Mouse (Mus musculus) liver, adult 2 months (tissue): Measurements from ENCODE around the gene Creb3l1. TPM values are rescaled to one million over a fixed set of nuclear protein-coding genes. Genes with fewer than 3 reads are reported as not detected.
A peak's percentile ranks its signal among the peaks of the same experiment; 100 is the strongest.

Experiments
- DNase-seq: peaks from one replicate; pipeline ENCODE4 v3.0.0-alpha.2; 2011; ENCODE audit warnings: low read depth, low spot score; ENCODE audit errors: extremely low read depth
- H3K27ac ChIP-seq: fragments of 200-500 bp; replicated peaks from 2 replicates; pipeline ENCODE4 v1.5.1; 2012; ENCODE audit warnings: low read depth, mild to moderate bottlenecking, control low read depth, inconsistent platforms, low read length; ENCODE audit not compliant: insufficient read depth
- H3K27me3 ChIP-seq: fragments of 200-500 bp; 2 replicates; pipeline ENCODE4 v1.6.1; 2012; ENCODE audit warnings: mild to moderate bottlenecking, moderate library complexity, low read length, inconsistent platforms; ENCODE audit not compliant: control insufficient read depth, insufficient read depth
- H3K36me3 ChIP-seq: fragments of 200-500 bp; 2 replicates; pipeline ENCODE4 v1.6.1; 2012; ENCODE audit warnings: low read length, inconsistent platforms; ENCODE audit not compliant: control insufficient read depth, insufficient read depth
- H3K4me1 ChIP-seq: fragments of 200-500 bp; 2 replicates; pipeline ENCODE4 v1.6.1; 2011; ENCODE audit warnings: low read length; ENCODE audit not compliant: control insufficient read depth, insufficient read depth
- H3K4me3 ChIP-seq: fragments of 200-500 bp; 2 replicates; pipeline ENCODE4 v1.5.1; 2011; ENCODE audit warnings: low read depth, mild to moderate bottlenecking, control low read depth, low read length, moderate library complexity; ENCODE audit not compliant: insufficient read depth
- H3K79me2 ChIP-seq: fragments of 200-500 bp; 2 replicates; pipeline ENCODE4 v1.6.1; 2012; ENCODE audit warnings: inconsistent platforms, mild to moderate bottlenecking, low read length, moderate library complexity; ENCODE audit not compliant: control insufficient read depth, insufficient read depth
- H3K9ac ChIP-seq: fragments of 200-500 bp; 2 replicates; pipeline ENCODE4 v1.6.1; 2012; ENCODE audit warnings: low read depth, mild to moderate bottlenecking, control low read depth, inconsistent platforms, low read length
- CTCF ChIP-seq: fragments of 200-500 bp; IDR thresholded peaks from 2 replicates; pipeline ENCODE4 v1.5.1; 2011; ENCODE audit warnings: low read depth, low read length, control low read depth
- POLR2A ChIP-seq: fragments of 200-500 bp; IDR thresholded peaks from 2 replicates; pipeline ENCODE4 v1.6.1; 2011; ENCODE audit warnings: low read length, control low read depth; ENCODE audit not compliant: insufficient read depth; ENCODE audit errors: extremely low read depth
- WGBS: fragments of 180-500 bp; shearing (Covaris S2); methylation state at CpG from one replicate; pipeline ENCODE4 v1.1.7; 2018; 5-methylcytosine and 5-hydroxymethylcytosine counted together
- polyA plus RNA-seq: library from polyadenylated mRNA; depleted of rRNA; stranded (reverse); fragments of >200 nt; gene quantifications from 2 replicates; pipeline ENCODE4 v1.2.3, GENCODE M21; 2012
- total RNA-seq: library from RNA; depleted of rRNA; stranded (reverse); fragments of >200 nt; gene quantifications from 2 replicates; pipeline ENCODE4 v1.2.3, GENCODE M21; 2014

Gene Creb3l1
- total and polyA plus RNA-seq, 2 experiments: 0.18 to 0.40 TPM

DNA sequence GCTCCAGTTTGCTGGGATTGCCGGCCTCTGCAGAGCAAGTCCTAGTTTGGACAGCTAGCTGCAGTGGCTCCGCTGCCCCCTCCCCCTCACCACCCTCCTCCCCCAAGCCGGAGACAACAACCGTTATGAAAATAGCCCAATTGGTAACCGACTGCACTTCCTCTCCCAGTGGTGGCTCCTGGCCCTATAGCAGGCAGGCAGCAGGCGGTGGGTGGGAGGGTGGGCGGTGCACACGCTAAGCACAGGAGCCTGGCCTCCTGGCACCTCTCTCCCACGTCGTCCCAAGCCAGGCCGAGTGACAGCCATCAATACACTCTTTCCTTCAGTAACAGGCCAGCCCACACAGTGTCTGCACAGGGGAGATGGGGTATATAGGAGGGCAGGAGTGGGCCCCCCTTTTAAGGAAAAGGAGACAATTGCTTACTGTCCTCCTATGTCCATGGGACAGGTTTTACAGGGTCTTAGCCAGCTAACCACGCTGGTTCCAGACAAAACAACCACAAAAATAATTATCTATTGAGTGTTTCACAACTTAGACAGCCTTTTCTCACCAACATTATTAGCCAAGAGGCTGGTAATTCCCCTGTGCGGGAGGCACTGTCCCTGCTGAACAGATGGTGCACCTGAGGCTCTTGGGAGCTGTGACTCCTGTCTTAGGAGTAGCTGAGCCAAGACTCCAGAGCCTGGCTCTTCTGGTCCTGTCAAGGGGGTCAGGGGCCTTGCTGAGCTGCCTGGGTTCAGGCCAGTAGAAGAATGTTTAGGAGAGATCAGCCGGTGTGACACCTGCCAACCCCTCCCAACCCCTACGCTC is 73.8 kb downstream of the Creb3l1 start:
- no peaks in the 10 kb centered on the region for H3K27me3 ChIP-seq
- H3K4me3 ChIP-seq: no peak overlapping the region
- H3K79me2 ChIP-seq: peaks cover 29% of the 10 kb centered on the region
- peak overlapping the region; percentile 36 for H3K27ac ChIP-seq
- TF ChIP-seq CTCF (no peak), POLR2A (no peak)
- no peaks in the 10 kb centered on the region for H3K36me3 ChIP-seq
- H3K9ac ChIP-seq: peak overlapping the region; percentile 43; the same call in 1 of the 2 replicates
- H3K4me1 ChIP-seq: peaks cover 21% of the 10 kb centered on the region
- 11% methylated on average over 15 of the region's 15 CpGs for whole genome bisulfite sequencing
- no peak for DNase-seq

DNA sequence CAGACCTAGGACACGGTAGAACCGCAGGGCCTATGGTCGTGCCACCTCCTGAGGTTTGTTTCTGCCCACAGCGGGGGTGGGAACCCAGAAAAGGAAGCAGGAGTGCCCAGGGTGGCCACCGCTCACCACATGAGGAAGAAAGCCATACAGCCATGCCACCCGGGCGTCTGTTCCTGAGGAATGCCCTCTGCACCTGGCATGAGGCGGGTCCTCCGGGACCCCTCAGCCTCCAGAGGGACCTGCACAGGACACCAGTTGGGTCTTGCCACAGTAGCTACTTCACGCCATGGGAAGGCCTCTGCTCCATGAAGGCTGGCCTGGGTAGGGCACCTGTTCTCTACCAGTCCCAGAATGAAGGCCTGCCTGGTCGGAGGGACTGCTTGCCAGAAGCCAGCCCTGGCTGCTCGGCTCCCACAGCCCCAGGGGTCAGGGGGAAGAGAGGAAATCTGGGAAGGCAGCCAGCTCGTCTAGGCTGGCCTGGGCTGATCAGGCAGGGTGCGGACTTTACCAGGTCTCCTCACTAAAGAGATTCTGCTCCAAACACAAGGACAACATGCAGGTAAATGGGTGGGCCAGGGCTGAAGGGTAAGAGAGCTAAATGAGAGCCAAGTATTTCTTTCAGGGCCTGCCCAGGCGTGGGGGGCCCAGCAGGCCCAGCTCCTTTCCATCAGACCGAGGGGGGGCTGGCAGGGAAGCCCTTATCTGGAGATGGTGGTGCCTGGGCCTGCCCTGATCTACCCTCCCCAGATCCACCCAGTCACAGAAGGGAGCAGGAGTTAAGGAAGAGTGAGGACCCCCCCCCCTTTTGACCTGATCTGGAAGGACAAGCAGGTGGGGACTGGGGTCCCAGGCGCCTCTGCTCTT is 74.7 kb downstream of the Creb3l1 start:
- H3K4me3 ChIP-seq: no peak overlapping the region
- H3K27me3 ChIP-seq: no peaks in the 10 kb centered on the region
- peaks cover 14% of the 10 kb centered on the region for H3K4me1 ChIP-seq
- H3K9ac ChIP-seq: peak overlapping the region; percentile 40
- DNase-seq: no peak
- H3K36me3 ChIP-seq: no peaks in the 10 kb centered on the region
- no peak for TF ChIP-seq POLR2A
- no peak for TF ChIP-seq CTCF
- peak overlapping the region; percentile 28 for H3K27ac ChIP-seq
- WGBS: 56% methylated on average over 17 of the region's 17 CpGs
- H3K79me2 ChIP-seq: peaks cover 34% of the 10 kb centered on the region

DNA sequence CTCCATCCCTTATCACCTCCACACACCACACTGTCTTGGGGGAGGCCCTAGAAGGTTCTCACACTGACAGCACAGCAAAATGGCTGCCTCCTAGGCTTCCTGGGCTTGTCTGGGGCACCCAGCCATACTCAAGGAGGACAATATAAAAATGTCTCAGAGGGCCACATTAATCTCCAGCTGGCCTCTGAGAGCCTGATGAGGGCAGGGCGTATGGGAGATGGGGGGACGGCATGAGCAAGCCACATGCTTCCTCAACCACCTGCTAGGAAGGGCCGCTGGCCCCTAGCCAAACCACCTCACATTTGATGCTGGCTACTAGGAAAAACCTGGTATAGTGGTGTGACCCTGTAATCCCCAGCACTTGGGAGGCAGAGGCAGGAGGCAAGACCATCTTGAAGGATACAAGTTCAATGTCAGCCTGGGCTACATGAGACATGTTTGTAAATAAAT is 75.5 kb downstream of the Creb3l1 start:
- Histone ChIP-seq H3K4me1 (peaks cover 14% of the 10 kb centered on the region), H3K9ac (no peak overlapping the region), H3K27me3 (no peaks in the 10 kb centered on the region), H3K79me2 (peaks cover 37% of the 10 kb centered on the region), H3K36me3 (no peaks in the 10 kb centered on the region), H3K4me3 (no peak overlapping the region), H3K27ac (no peak overlapping the region)
- DNase-seq: no peak
- WGBS: 80% methylated on average over 3 of the region's 3 CpGs
- no peak for TF ChIP-seq POLR2A
- TF ChIP-seq CTCF: no peak

DNA sequence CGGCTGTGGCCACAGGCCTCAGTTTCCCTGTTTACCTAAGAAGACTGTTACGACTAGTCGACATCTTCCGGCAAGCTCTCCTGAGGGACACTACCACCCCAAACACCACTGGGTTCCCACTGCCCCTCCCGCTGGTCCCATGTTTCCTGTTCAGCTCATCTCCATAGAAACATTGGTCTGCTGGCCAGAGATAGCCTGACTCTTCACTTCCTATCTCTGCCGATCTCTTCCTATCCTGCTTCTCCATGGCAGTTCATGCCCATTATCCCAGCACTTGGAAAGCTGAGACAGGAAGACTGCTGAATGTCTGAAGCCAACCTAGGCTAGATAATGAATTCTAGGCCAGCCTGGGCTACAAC is 76.2 kb downstream of the Creb3l1 start:
- no peak for TF ChIP-seq POLR2A
- no peak for TF ChIP-seq CTCF
- Histone ChIP-seq H3K27ac (no peak overlapping the region), H3K79me2 (peaks cover 31% of the 10 kb centered on the region), H3K36me3 (no peaks in the 10 kb centered on the region), H3K27me3 (no peaks in the 10 kb centered on the region), H3K9ac (no peak overlapping the region), H3K4me3 (no peak overlapping the region), H3K4me1 (peaks cover 11% of the 10 kb centered on the region)
- DNase-seq: no peak
- 76% methylated on average over 6 of the region's 6 CpGs for WGBS

DNA sequence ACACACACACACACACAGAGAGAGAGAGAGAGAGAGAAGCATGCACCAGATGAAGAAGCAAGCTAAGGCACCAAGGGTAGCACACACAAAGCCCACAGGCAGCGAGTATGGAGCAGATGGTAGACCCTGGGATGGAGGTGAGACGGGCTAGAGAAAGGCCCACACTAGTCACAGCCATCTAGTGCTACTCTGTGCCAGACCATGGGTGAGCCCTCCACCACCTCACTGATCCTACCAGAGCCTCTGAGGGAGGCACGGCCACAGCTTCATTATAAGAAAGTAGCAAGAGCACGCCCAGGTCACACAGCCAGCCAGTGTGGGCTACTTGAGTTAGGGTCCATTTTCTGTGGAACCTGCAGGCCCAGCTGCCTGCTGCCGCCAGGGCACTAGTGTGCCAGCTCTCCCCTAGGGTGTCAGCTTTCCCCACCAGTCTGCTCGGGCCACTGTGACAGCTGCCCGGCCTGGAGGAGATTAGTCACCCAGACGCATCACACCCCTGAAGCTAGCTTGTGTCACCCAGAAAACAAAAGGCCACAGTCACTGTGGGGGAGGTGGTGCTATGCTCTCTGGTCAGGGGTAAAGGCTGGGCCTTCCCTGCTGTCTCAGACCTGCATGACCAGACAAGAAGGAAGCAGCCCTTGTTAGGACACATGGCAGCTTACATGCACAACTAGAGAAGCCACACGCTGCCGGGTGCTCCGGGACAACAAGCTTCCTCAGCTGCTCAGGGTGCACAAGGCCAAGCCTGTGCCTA is 76.7 kb downstream of the Creb3l1 start:
- Histone ChIP-seq H3K36me3 (no peaks in the 10 kb centered on the region), H3K4me1 (peaks cover 11% of the 10 kb centered on the region), H3K79me2 (peaks cover 29% of the 10 kb centered on the region), H3K27me3 (no peaks in the 10 kb centered on the region), H3K4me3 (no peak overlapping the region), H3K27ac (no peak overlapping the region), H3K9ac (no peak overlapping the region)
- TF ChIP-seq CTCF (no peak), POLR2A (no peak)
- DNase-seq: no peak
- 71% methylated on average over 11 of the region's 11 CpGs for WGBS
